Mouse (Mus musculus) lung, postnatal 0 days (tissue): ENCODE results near the gene Zdhhc22.

Source experiments
- CTCF ChIP-seq: IDR thresholded peaks from 2 replicates; pipeline ENCODE4 v1.5.1; 2016; ENCODE audit warnings: antibody characterized with exemption, mild to moderate bottlenecking
- EP300 ChIP-seq: IDR thresholded peaks from 2 replicates; pipeline ENCODE4 v1.6.1; 2016; ENCODE audit warnings: antibody characterized with exemption, mild to moderate bottlenecking, control low read depth

DNA sequence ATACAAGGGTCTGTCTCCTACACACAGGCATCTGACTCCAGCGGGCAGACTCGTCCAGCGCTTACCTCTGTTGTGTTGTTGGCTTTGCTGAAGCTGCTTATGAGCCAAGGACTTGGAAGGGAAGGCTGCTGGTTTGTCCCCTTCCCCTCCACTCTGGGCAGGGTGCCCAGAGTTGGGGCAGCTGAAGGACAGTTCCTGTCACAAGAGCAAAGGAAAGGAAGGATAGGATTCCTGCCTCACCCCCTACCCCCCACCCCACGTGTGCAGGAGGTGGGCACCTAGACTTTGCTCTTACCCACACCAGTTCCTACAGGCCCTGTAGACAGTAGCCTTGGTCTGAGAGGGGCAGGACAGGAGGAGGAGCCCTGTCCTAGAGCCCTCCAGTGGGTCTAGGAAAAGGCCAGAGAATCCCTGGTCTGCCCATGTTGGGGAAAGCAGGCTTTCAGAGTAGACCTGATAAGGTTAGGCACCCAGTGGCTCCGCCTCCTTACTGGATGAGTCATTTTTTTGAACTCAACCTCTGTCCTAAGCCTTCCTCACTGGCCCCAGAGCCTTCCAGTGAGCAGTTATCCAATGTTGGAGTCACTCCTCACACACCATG lies 41.0 kb upstream of the Zdhhc22 start:
- TF ChIP-seq CTCF, result no peak
- TF ChIP-seq EP300, result no peak
